Mouse (Mus musculus) T-helper 2 cell (primary cell): ENCODE measurements around the gene Rab3gap2.

ENCODE experiments used
- in situ Hi-C: fragments of 300-600 bp; cut with MboI, MseI; formaldehyde crosslinking; loops from one replicate; pipeline ENCODE4 v1.15.1; 2025; ENCODE audit warnings: high pct_unique_total_duplicates

Rab3gap2 gene

DNA sequence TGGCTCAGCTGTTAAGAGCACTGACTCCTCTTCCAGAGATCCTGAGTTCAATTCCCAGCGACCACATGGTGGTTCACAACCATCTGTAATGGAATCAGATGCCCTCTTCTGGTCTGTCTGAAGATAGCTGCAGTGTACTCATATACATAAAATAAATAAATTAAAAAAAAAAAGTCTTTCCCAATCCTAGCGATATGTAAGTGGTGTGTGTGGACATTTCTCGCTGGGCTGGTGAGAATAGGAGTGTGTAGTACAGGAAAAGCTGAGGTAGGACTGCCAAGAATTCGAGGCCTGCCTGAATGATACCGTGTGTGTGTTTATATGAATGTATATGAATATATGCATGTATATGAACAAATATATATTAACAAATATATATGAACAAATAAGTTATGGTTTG lies 127.4 kb downstream of the Rab3gap2 start:
- in situ Hi-C loops, result no loop called here

DNA sequence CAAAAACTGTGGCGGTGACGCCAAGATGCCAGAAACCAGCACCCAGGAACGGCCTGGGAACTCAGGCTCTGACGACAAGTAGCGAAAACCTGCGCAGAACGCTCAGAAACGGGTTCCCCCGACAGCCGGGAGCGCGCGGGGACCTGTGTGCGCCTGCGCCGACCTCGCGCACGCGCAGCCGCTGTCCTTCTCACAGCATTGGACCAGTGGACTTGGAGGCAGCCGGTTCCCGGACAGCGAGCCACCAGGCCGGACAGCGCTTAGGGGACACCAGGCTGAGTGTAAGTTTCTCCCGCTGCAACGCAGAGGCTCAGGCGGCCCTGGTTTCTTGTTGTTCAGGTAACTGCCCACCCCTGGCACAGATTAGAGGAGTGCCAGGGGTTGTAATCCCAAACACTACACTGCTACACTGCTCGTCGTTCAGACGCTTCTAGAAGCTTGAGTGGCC lies 128.1 kb downstream of the Rab3gap2 start, which contains the start of gene Bpnt1:
TSS of gene Bpnt1 (plus strand) at position 167 of the 448 bp plus-strand sequence.
- in situ Hi-C loops, result no loop called here

DNA sequence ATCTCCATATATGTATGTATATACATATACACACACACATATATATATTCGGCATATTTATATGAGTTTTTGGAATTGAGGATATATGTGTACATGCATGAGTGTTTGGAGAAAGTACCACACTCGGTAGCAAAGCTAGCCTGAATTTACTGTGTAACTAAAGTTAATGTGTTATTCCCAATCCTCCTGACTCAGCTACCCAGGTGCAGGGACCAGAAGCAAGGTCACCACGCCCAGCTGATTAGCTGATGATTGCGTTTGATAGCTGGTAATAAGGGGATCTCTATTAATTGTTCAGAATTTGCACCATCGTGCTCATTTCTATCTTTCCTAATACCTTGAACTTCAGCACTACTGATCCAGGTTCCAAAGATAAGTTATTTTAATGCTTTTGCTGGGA lies 129.7 kb downstream of the Rab3gap2 start:
- in situ Hi-C loops, result no loop called here

DNA sequence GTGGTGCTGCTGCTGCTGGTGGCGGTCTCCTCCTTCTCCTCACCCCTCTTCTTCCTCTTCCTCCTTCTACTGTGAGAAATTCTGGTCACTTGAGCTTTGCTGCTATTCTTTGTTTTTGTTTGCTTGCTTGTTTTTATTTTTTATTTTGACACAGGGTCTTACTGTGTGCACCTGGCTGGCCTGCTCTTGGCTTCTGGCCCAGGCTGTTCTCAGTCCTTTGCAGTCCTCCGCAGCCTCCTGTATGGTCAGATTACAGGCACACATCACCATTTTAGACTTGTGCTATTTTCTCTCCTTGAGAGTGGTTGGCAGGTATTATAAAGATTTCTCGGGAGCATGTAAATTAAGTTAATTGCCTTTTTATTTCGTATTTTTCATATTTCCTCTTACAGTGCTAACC lies 130.2 kb downstream of the Rab3gap2 start:
- in situ Hi-C loops, result no loop called here

DNA sequence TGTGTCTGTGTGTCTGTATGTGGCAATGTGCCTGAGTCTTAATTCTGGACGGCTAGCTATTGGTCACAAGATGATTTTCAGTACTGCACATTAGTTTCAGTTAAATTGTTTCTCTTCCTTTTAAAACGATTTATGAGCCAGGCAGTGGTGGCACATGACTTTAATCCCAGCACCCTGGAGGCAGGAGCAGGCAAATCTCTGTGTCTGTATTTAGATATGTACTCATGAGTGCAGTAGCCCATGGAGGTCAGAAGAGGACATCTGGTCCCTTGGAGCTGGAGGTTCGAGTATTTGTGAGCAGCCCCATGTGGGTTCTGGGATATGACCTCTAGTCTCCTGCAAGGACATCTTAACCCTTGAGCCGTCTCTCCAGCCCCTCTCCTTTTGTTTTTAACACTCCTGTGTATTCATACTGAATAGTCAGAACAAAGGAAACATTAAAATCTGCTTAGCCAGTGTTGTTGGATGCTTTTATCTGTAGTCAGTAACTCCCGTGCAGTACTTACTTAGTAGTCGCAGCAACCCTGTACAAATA lies 131.4 kb downstream of the Rab3gap2 start:
- in situ Hi-C loops, result no loop called here
